Mouse (Mus musculus) embryonic fibroblast, embryonic 13.5 days (primary cell): ENCODE measurements at regions not wholly inside any gene's neighbourhood (a gene's known extent, or its start where the extent isn't known, plus 50 kb on each side); places are given as distances from the start of the nearest gene placed in this dataset.

Experiments used
- CTCF ChIP-seq: IDR thresholded peaks from 2 replicates; pipeline ENCODE4 v1.5.1; 2011; ENCODE audit warnings: mild to moderate bottlenecking, control low read depth, low read length, moderate library complexity, borderline replicate concordance; ENCODE audit not compliant: insufficient read depth
- POLR2A ChIP-seq: IDR thresholded peaks from 2 replicates; pipeline ENCODE4 v1.6.1; 2011; ENCODE audit warnings: low read depth, mild to moderate bottlenecking, control low read depth, low read length, moderate library complexity

DNA sequence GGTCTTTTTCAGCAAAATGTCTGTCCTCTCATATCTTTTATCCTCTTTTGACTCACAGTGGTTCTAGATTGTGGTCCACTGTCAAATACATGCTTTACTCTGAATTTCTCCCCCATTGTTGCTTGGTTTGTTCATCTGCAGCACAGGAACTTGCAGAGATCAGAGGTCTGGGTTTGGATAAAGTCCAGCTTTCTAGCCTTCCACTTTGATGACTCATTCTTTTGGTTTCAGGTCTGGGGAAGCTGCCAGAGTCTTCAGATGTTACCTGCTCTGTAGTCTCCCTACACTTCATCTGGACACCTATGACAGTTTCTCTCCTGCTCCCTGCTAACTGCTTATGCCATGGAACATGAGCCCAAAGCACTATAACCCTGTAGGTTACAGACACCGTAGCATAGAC lies 198.0 kb upstream of the Pum3 start:
- TF ChIP-seq CTCF (no peak), POLR2A (no peak)
